ENCODE assay signal across 12 mouse cellular contexts in the genomic region with DNA sequence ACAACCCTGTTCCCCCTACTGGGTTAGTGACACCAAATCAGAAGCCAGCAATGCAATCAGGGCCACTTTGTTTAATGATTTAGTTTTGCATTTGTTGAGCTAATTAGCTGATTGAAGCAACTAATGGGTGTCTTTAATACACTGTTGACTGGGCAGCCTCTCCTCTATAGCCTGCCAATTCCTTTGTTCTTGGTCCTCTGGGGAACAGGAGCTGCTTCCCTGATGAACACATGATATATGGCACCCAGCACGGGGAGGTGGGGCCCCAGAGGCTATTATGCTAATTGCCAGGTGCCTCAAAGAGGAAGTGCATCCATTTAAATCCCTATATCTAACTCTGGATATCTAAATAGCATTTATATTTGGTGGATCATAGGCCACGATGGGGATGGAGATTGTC.
DNase-seq lines count a peak whose midpoint lies in the region; ATAC-seq lines count a peak whose summit lies in the region.
"Had no signal": no experiment of that assay in that cellular context is flagged by ENCODE, and none has a peak within 500 bp of the region (broad histone marks: within the 10 kb centered on the region; RNA-seq: fewer than 3 reads in every experiment).

No protein-coding gene starts in this region.

- WGBS in heart, embryonic 10.5 days, result 61% methylated on average over 2 of the region's 2 CpGs
- 22% methylated on average over 2 of the region's 2 CpGs for WGBS in hindbrain, embryonic 13.5 days

- peak; percentile 93 for DNase-seq in heart, adult 11 months
- no peak for DNase-seq in heart, embryonic 10.5 days (ENCODE audit: low spot score)
- peak; percentile 60 for DNase-seq in Muller cell, postnatal 12 days (ENCODE audit: inconsistent ontology term)
- peak; percentile 23 to 26 for DNase-seq in kidney, postnatal 36 days
- DNase-seq in urinary bladder, postnatal 36 days (ENCODE audit: low spot score in 2 of 2), result no peak
- no peak for DNase-seq in adipocyte (ENCODE audit: low spot score)
- no peak for DNase-seq in spleen, postnatal 4 days (ENCODE audit: low spot score in 2 of 2)
- DNase-seq: B cell, adult 2 months; cerebellum, adult 11 months; lung, adult 2 months had no signal

- H3K27ac ChIP-seq in heart, embryonic 10.5 days, result no peak overlapping the region
- H3K27ac ChIP-seq in hindbrain, embryonic 13.5 days, result peak overlapping the region; percentile 72
- H3K27ac ChIP-seq: heart, embryonic 15.5 days had no signal

- H3K36me3 ChIP-seq in heart, embryonic 10.5 days, result no peaks in the 10 kb centered on the region
- no peaks in the 10 kb centered on the region for H3K36me3 ChIP-seq in hindbrain, embryonic 13.5 days
- H3K36me3 ChIP-seq: heart, embryonic 15.5 days had no signal

- H3K4me1 ChIP-seq in heart, embryonic 10.5 days, result peaks cover 17% of the 10 kb centered on the region
- H3K4me1 ChIP-seq in hindbrain, embryonic 13.5 days (replicated peaks), result peaks cover 27% of the 10 kb centered on the region

- H3K9ac ChIP-seq in hindbrain, embryonic 13.5 days, result no peak overlapping the region
- H3K9ac ChIP-seq: heart, embryonic 15.5 days had no signal

- no peak overlapping the region for H3K4me3 ChIP-seq in heart, embryonic 10.5 days
- no peak overlapping the region for H3K4me3 ChIP-seq in hindbrain, embryonic 13.5 days
- H3K4me3 ChIP-seq: heart, embryonic 15.5 days had no signal

- no peak overlapping the region for H3K4me2 ChIP-seq in hindbrain, embryonic 13.5 days
- H3K4me2 ChIP-seq: heart, embryonic 15.5 days had no signal

- no peaks in the 10 kb centered on the region for H3K9me3 ChIP-seq in heart, embryonic 10.5 days
- no peaks in the 10 kb centered on the region for H3K9me3 ChIP-seq in hindbrain, embryonic 13.5 days
- H3K9me3 ChIP-seq: heart, embryonic 15.5 days had no signal

- ATAC-seq in hindbrain, embryonic 13.5 days (ENCODE audit: low FRiP score), result peak; percentile 91

- H3K27me3 ChIP-seq in heart, embryonic 10.5 days (ENCODE audit: insufficient read depth, poor library complexity, severe bottlenecking), result no peaks in the 10 kb centered on the region
- H3K27me3 ChIP-seq in hindbrain, embryonic 13.5 days, result peaks cover 15% of the 10 kb centered on the region; the same call in 1 of the 2 replicates
- H3K27me3 ChIP-seq: heart, embryonic 15.5 days had no signal

Comparison
In these comparisons a context has a peak if more than half of its experiments do, and no peak if none do; other contexts are left out.
1. DNase-seq: peak in heart, adult 11 months (single experiment), Muller cell, postnatal 12 days (single experiment) and kidney, postnatal 36 days (2 of 2); none in heart, embryonic 10.5 days (single experiment), urinary bladder, postnatal 36 days (0 of 2), adipocyte (single experiment) and spleen, postnatal 4 days (0 of 2).